Mouse (Mus musculus) limb, embryonic 15.5 days (tissue): ENCODE data around the gene Anks3. TPM values are rescaled to one million over a fixed set of nuclear protein-coding genes. Genes with fewer than 3 reads are reported as not detected.

Source experiments
- ATAC-seq: fragments of 200-750 bp; cut with Nextera tagmentation; 2 replicates; pipeline ENCODE4 v1.8.0; 2017; ENCODE audit warnings: low read depth, moderate TSS enrichment; ENCODE audit not compliant: insufficient number of reproducible peaks, low FRiP score, low TSS enrichment
- H3K27ac ChIP-seq: fragments of 300-500 bp; sonication (generic); 2 replicates; pipeline ENCODE4 v1.5.1; 2015; ENCODE audit warnings: moderate library complexity, mild to moderate bottlenecking, inconsistent platforms
- H3K27me3 ChIP-seq: fragments of 300-500 bp; sonication (generic); 2 replicates; pipeline ENCODE4 v1.6.1; 2015; ENCODE audit warnings: inconsistent platforms
- H3K36me3 ChIP-seq: fragments of 300-500 bp; sonication (generic); 2 replicates; pipeline ENCODE4 v1.6.1; 2015; ENCODE audit warnings: inconsistent platforms
- H3K4me1 ChIP-seq: fragments of 300-500 bp; sonication (generic); 2 replicates; pipeline ENCODE4 v1.6.1; 2015; ENCODE audit warnings: inconsistent platforms
- H3K4me2 ChIP-seq: fragments of 300-500 bp; sonication (generic); 2 replicates; pipeline ENCODE4 v1.6.1; 2015; ENCODE audit warnings: mild to moderate bottlenecking, inconsistent platforms
- H3K4me3 ChIP-seq: fragments of 300-500 bp; sonication (generic); 2 replicates; pipeline ENCODE4 v1.5.1; 2015; ENCODE audit warnings: mild to moderate bottlenecking, inconsistent platforms
- H3K9ac ChIP-seq: fragments of 300-500 bp; sonication (generic); 2 replicates; pipeline ENCODE4 v1.6.1; 2015; ENCODE audit warnings: inconsistent platforms
- H3K9me3 ChIP-seq: fragments of 300-500 bp; sonication (generic); 2 replicates; pipeline ENCODE4 v1.6.1; 2016; ENCODE audit warnings: inconsistent platforms
- whole genome bisulfite sequencing: fragments of 180-500 bp; shearing (Covaris S2); methylation state at CpG from one replicate; pipeline ENCODE4 v1.1.7; 2015; 5-methylcytosine and 5-hydroxymethylcytosine counted together
- polyA plus RNA-seq: library from polyadenylated mRNA; unstranded; fragments of >200 nt; fragmentation: Nextera tagmentation; extraction: Ambion mirVana; gene quantifications from 2 replicates; pipeline ENCODE4 v1.2.1, GENCODE M21; 2015

Anks3 gene
- polyA plus RNA-seq, 1 experiment from 2014 or later = 67.3 TPM

DNA sequence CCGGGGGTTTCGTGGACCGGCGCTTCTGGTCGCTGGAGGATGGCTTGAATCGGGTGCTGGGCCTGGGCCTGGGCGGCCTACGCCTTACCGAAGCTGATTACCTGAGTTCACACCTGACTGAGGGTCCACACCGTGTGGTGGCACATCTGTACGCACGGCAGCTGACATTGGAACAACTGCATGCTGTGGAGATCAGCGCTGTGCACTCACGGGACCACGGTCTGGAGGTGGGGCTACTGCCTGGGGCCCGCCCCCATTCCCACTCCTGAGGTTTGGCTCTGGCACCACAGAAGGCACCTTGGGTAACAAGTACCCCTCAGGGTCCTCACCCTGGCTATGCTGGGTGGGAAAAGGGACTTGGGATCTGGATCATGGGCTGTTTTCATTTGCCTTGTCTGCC is 24.6 kb downstream of the Anks3 start:
- Histone ChIP-seq H3K9me3 (no peaks in the 10 kb centered on the region), H3K4me1 (peaks cover 18% of the 10 kb centered on the region), H3K9ac (peak overlapping the region; percentile 95), H3K36me3 (peaks cover 81% of the 10 kb centered on the region), H3K27me3 (no peaks in the 10 kb centered on the region), H3K4me2 (peak overlapping the region; percentile 82), H3K27ac (peak overlapping the region; percentile 91), H3K4me3 (peak overlapping the region; percentile 92)
- under 1% methylated on average over 16 of the region's 16 CpGs for WGBS
- ATAC-seq = peak; percentile 49

GRCm38 (mm10) chr16:4938989-4939388 is 25.0 kb downstream of the Anks3 start:
- no peaks in the 10 kb centered on the region for H3K9me3 ChIP-seq
- H3K4me1 ChIP-seq = peaks cover 18% of the 10 kb centered on the region
- peak overlapping the region; percentile 91 for H3K27ac ChIP-seq
- 1% methylated on average over 28 of the region's 28 CpGs for WGBS
- H3K4me2 ChIP-seq = peak overlapping the region; percentile 82
- peak; percentile 92 for ATAC-seq
- H3K27me3 ChIP-seq = no peaks in the 10 kb centered on the region
- H3K9ac ChIP-seq = peak overlapping the region; percentile 95
- H3K36me3 ChIP-seq = peaks cover 81% of the 10 kb centered on the region
- H3K4me3 ChIP-seq = peak overlapping the region; percentile 92

DNA sequence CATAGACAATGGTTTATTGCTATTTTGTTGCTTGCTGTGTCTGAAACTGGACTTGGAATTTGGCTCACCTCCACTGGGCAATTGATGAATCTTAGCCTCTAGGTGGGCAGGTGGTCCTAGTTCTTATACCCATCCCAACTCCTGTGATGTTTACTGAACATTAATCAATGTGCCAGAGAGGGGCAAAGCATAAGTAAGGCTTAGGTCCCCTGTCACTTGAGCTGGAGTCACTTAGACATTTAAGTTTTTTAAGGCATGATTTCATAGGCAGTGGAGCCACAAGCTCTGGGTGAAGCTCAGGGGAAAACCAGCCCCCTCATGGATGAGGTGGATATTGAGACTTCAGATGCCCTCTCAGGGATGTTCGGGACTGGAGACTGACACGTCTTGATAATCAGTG is 25.5 kb downstream of the Anks3 start, which contains the start of gene Nudt16l1:
Nudt16l1 (plus strand) TSS at position 301 of the 400 bp plus-strand sequence.
- H3K36me3 ChIP-seq = peaks cover 81% of the 10 kb centered on the region
- peak within 1 kb of the TSS; percentile 92 for H3K4me3 ChIP-seq
- H3K4me2 ChIP-seq = peak within 1 kb of the TSS; percentile 82
- peaks cover 18% of the 10 kb centered on the region for H3K4me1 ChIP-seq
- no peaks in the 10 kb centered on the region for H3K27me3 ChIP-seq
- H3K27ac ChIP-seq = peak within 1 kb of the TSS; percentile 91
- ATAC-seq = no peak
- 6% methylated on average over 2 of the region's 2 CpGs for WGBS
- no peaks in the 10 kb centered on the region for H3K9me3 ChIP-seq
- H3K9ac ChIP-seq = peak within 1 kb of the TSS; percentile 95

DNA sequence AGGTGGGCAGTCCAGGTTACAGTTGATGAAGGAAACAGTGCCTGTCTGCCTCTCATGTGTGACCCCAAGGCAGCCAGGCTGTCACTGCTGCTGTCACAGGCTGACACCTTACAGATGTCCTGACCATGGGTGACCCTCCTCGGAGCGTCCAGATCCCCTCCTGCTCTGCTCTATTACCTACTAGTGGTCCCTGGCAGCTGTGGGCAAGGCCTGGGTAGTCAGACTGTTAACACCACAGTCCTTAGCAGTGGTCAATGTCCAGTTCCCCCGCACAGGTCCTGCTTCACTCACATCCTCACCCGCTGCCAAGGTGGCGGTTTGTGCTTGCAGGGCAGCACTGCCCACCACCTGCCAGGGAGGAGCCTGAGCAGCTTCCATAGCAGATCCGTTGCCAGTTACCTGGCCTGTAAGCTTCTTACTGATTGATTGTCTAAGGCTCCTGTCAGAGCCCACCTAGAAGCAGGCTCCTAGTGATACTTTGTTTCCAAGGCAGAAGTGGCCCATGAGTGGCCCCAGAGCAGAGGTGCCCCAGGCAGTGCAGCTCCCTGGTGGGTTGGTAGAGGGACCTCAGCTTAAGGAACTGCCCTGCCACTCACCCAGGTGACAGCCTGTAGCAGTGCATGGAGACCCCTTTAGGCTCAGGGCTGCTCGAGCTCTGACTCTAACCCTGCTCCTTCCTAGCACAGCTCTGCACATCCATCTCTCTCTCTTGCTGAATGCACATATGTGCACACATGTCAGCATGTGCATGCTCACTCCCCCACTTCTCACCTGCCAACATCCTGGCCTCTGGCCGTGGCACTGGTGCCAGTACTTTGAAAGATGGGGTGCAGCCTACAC is 26.4 kb downstream of the Anks3 start:
- WGBS = 87% methylated on average over 8 of the region's 8 CpGs
- H3K4me2 ChIP-seq = no peak overlapping the region
- ATAC-seq = no peak
- no peaks in the 10 kb centered on the region for H3K9me3 ChIP-seq
- peaks cover 81% of the 10 kb centered on the region for H3K36me3 ChIP-seq
- no peak overlapping the region for H3K27ac ChIP-seq
- H3K4me3 ChIP-seq = no peak overlapping the region
- no peak overlapping the region for H3K9ac ChIP-seq
- no peaks in the 10 kb centered on the region for H3K27me3 ChIP-seq
- peaks cover 18% of the 10 kb centered on the region for H3K4me1 ChIP-seq

DNA sequence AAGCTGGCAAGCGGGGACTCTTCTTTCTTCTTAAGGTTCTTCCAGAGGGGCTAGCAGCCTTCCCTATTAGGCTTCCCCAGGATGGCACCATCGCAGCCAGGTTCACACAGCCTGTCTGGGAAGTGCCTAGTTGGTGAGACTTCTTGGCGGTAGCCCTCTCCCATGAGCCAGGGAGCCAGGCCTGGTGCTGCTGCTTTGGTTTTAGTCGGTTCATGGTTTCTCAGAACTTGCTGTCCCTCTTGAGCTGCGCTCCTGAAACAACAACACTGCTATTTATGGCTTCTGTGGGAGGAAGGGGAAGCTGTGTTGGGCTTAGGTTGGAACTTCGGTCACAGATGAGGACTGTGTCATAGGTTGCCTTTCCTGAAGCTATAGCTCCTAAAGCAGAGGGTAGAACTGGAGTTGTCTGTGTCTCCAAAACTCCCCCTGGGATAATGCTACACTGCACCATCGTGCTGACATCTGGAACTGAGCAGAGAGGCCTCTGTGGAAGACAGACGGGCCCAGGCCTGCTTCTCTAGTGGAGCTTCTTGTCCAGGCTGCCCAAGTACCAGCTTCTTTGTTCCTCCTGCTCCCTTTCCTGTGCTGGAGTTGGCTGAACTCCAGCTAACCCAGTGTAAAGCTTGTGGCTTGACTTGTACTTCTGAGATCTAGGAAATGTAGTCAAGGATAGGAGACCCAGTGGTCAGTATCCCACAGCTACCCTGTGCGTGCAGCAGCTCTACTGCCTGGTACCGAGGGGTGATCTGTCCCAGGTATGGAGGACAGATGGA is 27.9 kb downstream of the Anks3 start:
- ATAC-seq = no peak
- WGBS = 72% methylated on average over 10 of the region's 10 CpGs
- H3K36me3 ChIP-seq = peaks cover 81% of the 10 kb centered on the region

DNA sequence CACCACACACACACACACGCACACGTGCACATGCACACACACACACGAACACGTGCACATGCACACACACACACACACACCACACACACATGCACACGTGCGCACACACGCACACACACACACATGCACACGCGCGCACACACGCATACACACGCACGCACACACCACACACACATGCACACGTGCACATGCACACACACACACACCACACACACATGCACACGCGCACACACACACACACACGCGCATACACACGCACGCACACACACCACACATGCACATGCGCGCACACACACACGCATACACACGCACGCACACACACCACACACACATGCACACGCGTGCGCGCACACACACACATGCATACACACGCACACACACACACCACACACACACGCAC is 28.6 kb downstream of the Anks3 start:
- 98% methylated on average over 31 of the region's 31 CpGs for WGBS
- H3K27me3 ChIP-seq = no peaks in the 10 kb centered on the region
- ATAC-seq = no peak

More for the DNA sequence above, 27.9 kb downstream of the Anks3 start:
- Histone ChIP-seq H3K4me1 (peaks cover 18% of the 10 kb centered on the region), H3K27ac (peak overlapping the region; percentile 6; the same call in 1 of the 2 replicates), H3K9ac (no peak overlapping the region), H3K27me3 (no peaks in the 10 kb centered on the region), H3K4me3 (no peak overlapping the region), H3K4me2 (no peak overlapping the region), H3K9me3 (no peaks in the 10 kb centered on the region)

DNA sequence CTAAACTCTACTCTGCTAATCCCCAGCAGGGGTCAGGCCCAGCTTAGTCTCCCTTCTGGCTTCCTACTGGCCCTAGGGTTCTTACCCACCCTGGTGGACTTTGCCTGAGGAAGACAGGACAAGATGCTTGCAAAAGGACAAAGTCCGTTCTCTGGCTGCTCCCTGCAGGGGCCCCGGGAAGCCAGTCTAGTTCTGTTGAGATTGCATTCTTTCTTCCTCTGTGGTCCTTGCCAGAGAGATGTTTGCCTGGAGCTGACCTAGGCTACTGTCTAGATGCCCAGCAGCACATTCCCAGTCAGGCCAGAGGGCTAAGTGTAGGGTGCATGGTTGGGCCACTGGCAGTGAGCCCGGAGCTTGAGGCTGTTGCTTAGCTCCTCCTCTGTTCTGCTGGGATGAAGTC is 31.6 kb downstream of the Anks3 start:
- H3K9me3 ChIP-seq = no peaks in the 10 kb centered on the region
- WGBS = 86% methylated on average over 3 of the region's 3 CpGs
- no peak for ATAC-seq
- H3K4me2 ChIP-seq = no peak overlapping the region
- H3K27ac ChIP-seq = no peak overlapping the region
- peaks cover 99% of the 10 kb centered on the region for H3K36me3 ChIP-seq
- H3K4me1 ChIP-seq = no peaks in the 10 kb centered on the region
- no peak overlapping the region for H3K9ac ChIP-seq
- H3K27me3 ChIP-seq = no peaks in the 10 kb centered on the region
- no peak overlapping the region for H3K4me3 ChIP-seq

More for the DNA sequence above, 28.6 kb downstream of the Anks3 start:
- Histone ChIP-seq H3K4me1 (peaks cover 16% of the 10 kb centered on the region), H3K27ac (no peak overlapping the region), H3K9me3 (no peaks in the 10 kb centered on the region), H3K4me3 (no peak overlapping the region), H3K36me3 (peaks cover 81% of the 10 kb centered on the region), H3K9ac (no peak overlapping the region), H3K4me2 (no peak overlapping the region)

GRCm38 (mm10) chr16:4928474-4928873 is 35.5 kb downstream of the Anks3 start:
- H3K9ac ChIP-seq = no peak overlapping the region
- ATAC-seq = no peak
- no peaks in the 10 kb centered on the region for H3K27me3 ChIP-seq
- H3K27ac ChIP-seq = no peak overlapping the region
- H3K36me3 ChIP-seq = peaks cover 99% of the 10 kb centered on the region
- H3K4me3 ChIP-seq = no peak overlapping the region
- WGBS = 89% methylated on average over 2 of the region's 2 CpGs
- H3K9me3 ChIP-seq = no peaks in the 10 kb centered on the region
- H3K4me2 ChIP-seq = no peak overlapping the region
- H3K4me1 ChIP-seq = no peaks in the 10 kb centered on the region

- H3K36me3 ChIP-seq = peaks cover 99% of the 10 kb centered on the region
- no peaks in the 10 kb centered on the region for H3K4me1 ChIP-seq
- no peak overlapping the region for H3K9ac ChIP-seq
- H3K9me3 ChIP-seq = no peaks in the 10 kb centered on the region
- no peaks in the 10 kb centered on the region for H3K27me3 ChIP-seq
- no peak overlapping the region for H3K4me2 ChIP-seq
- H3K27ac ChIP-seq = no peak overlapping the region
- H3K4me3 ChIP-seq = no peak overlapping the region
- WGBS = 92% methylated on average over 7 of the region's 7 CpGs
- no peak for ATAC-seq
Measured at GRCm38 (mm10) chr16:4927967-4928366, 36.0 kb downstream of the Anks3 start.

DNA sequence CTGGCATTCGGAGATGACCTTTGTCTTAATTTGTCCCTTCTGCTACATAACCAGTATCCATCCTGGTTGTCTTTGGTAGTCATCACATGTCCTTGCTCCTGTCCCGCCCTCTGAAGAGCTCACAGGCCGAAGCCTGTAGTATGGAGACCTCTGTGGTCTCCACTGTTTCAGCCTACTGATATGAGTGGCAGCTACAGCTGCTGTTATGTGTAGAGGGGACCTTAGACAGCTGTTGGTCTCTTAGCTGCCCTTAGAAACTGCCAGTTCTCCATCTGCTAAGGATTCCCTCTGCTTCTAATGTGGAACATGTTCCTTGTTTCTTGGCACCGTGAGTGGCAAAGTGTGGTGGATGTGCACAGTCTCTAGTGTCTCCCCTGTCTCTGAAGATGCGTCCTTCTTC is 40.0 kb downstream of the Anks3 start:
- Histone ChIP-seq H3K4me2 (no peak overlapping the region), H3K27me3 (no peaks in the 10 kb centered on the region), H3K9ac (no peak overlapping the region), H3K27ac (no peak overlapping the region), H3K9me3 (no peaks in the 10 kb centered on the region), H3K4me3 (no peak overlapping the region), H3K36me3 (peaks cover 96% of the 10 kb centered on the region), H3K4me1 (no peaks in the 10 kb centered on the region)
- 86% methylated on average over 5 of the region's 5 CpGs for WGBS
- no peak for ATAC-seq

GRCm38 (mm10) chr16:4922481-4922880 is 41.5 kb downstream of the Anks3 start:
- no peak for ATAC-seq
- WGBS = 92% methylated on average over 6 of the region's 6 CpGs
- Histone ChIP-seq H3K9ac (no peak overlapping the region), H3K4me2 (no peak overlapping the region), H3K4me1 (no peaks in the 10 kb centered on the region), H3K27ac (no peak overlapping the region), H3K4me3 (no peak overlapping the region), H3K36me3 (peaks cover 92% of the 10 kb centered on the region), H3K27me3 (no peaks in the 10 kb centered on the region), H3K9me3 (no peaks in the 10 kb centered on the region)

GRCm38 (mm10) chr16:4920556-4920955 is 43.4 kb downstream of the Anks3 start:
- Histone ChIP-seq H3K4me1 (no peaks in the 10 kb centered on the region), H3K4me3 (no peak overlapping the region), H3K27ac (no peak overlapping the region), H3K27me3 (no peaks in the 10 kb centered on the region), H3K4me2 (no peak overlapping the region), H3K36me3 (peaks cover 88% of the 10 kb centered on the region), H3K9ac (no peak overlapping the region), H3K9me3 (no peaks in the 10 kb centered on the region)
- 85% methylated on average over 4 of the region's 4 CpGs for WGBS
- no peak for ATAC-seq
